Mouse (Mus musculus): ENCODE results near the gene Met.

- TF ChIP-seq TCF12 (IDR thresholded peaks at IDR 0.05; ENCODE audit: low read depth, low read length) (no peak), ZC3H11A (IDR thresholded peaks at IDR 0.05; ENCODE audit: low read depth, low read length) (no peak), MXI1 (IDR thresholded peaks at IDR 0.05; ENCODE audit: low read depth, low read length) (no peak), RCOR1 (conservative IDR thresholded peaks at IDR 0.05; ENCODE audit: low read depth, low read length) (no peak), EP300 (IDR thresholded peaks at IDR 0.05; ENCODE audit: low read length) (no peak), CTCF (conservative IDR thresholded peaks at IDR 0.05 in 1 of 2, IDR thresholded peaks at IDR 0.05 in 1 of 2; ENCODE audit: low read depth in 2 of 2, low read length in 2 of 2) (no peak), BHLHE40 (IDR thresholded peaks at IDR 0.05; ENCODE audit: low read depth, low read length) (no peak), USF2 (conservative IDR thresholded peaks at IDR 0.05; ENCODE audit: low read depth, low read length) (no peak), POLR2A (IDR thresholded peaks at IDR 0.05; ENCODE audit: low read depth, low read length) (no peak), MAX (IDR thresholded peaks at IDR 0.05; ENCODE audit: low read length) (no peak), POLR2AphosphoS2 (IDR thresholded peaks at IDR 0.05; ENCODE audit: low read depth, low read length) (no peak), GABPA (IDR thresholded peaks at IDR 0.05; ENCODE audit: insufficient replicate concordance, low read depth, low read length) (no peak)
These were observed 90.7 kb downstream of the Met start for GRCm38 (mm10) chr6:17554263-17554662.
